Mouse (Mus musculus) A20 (cell line): ENCODE results near the gene Tead2.

ENCODE experiments used
- DNase-seq: peaks from one replicate; pipeline ENCODE4 v3.0.0-alpha.2; 2011; ENCODE audit warnings: low read depth, low spot score

Gene Tead2

GRCm38 (mm10) chr7:45191803-45192363 is 23.7 kb upstream of the Tead2 start:
- DNase-seq: no peak

GRCm38 (mm10) chr7:45192585-45193310 is 22.8 kb upstream of the Tead2 start:
- no peak for DNase-seq

- no peak for DNase-seq
Measured at GRCm38 (mm10) chr7:45193406-45193805, 22.1 kb upstream of the Tead2 start.

DNA sequence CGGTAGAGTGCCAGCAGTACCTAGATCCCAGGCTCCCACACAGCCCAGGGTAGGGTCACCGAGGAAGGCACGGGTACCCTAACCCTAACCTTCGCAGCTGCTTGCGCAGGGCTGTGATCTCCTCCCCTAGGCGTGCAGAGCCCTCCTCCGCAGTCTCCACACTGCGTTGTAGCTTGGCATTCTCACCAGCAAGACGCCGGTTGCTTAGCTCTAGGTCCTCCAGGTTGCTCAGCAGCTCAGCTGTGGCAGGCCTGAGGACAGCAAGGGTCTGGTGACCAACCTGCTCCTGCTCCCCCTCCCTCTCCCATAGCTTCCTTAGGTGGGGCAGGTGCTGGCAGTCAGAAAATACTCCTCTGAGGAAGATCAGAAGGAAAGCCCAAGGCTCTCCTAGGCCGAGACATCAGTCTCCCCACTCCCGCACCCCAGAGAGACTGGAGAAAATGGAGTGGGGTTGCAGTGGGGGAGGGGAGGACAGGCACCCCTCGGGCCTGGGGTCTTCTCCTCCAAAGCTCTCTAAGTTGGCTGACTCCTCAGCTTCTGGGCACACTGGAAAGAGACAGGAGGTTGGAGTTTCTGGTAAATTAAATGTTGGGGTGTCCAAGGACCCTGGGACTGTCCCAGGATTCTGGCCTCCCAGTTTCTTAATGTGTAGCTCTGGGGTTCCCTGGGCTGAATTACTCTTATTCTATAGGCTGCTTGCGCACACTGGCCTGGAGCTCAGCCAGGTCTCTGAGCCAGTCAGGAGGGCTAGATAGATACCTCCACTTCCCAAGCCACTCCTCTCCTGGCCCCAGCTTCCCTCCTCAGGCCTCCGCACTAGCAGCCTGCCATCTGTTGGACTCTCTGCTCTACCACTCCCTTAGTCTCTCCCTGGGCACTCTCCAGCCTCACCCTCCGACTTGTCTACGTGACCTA is 21.4 kb upstream of the Tead2 start:
- DNase-seq: no peak

- no peak for DNase-seq
Measured at GRCm38 (mm10) chr7:45195341-45196175, 20.0 kb upstream of the Tead2 start.

DNA sequence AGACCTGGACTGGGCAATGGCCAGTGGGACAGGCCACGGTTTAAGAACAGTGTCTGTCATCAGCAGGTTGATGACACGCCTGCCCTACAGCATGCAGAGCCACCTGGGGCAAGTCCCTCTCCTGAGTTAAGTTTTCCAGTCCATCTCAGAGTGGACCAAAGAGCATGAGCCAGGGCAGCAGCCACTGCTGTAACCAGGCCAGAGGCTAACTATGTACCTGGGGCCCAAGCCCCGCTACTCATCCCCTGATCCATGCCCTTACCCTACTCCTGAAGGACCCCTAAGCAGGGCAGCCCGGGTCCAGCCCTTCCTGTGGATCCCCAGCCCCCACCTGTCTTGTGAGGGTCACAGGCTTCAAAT is 19.4 kb upstream of the Tead2 start:
- no peak for DNase-seq

DNA sequence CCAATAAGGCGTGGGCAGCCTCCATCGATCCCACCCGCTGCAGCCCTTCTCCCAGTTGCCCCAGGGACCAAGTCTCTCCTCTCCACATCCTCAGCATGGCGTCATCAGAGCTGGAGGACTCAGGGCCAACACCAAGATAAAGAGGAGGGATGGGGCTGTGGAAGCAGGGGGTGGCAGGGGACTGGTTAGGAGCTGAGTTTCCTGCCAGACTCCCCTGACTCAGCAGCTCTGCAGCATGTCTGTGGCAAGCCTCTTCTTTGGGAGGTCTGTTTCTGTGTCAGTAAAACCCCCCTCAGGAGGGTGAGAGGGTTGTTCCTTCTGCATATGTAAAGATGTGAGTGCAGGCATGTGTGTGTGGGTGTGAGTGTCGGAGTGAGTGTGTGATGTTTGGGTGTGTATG is 18.6 kb upstream of the Tead2 start:
- DNase-seq: no peak

DNA sequence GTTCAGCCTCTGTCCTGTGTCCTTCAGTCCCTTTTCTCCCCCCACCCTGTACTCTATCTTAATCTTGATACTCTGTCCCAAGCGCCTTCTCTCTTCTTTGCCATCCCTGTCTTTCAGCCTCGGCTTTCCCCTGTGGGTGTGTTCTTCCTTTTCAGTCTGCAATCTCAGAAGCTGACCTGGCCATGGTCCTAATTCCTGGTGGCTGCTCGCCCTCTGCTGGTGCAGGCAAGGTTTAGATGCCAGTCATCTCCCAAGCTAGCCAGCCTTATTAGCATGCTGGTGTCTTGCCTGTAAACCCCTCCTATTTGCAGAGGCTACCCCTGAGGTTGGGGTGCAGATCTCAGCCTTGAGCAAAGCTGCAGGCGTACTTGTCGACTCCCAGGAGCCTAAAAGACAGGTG is 17.1 kb upstream of the Tead2 start:
- DNase-seq: peak; percentile 72

DNA sequence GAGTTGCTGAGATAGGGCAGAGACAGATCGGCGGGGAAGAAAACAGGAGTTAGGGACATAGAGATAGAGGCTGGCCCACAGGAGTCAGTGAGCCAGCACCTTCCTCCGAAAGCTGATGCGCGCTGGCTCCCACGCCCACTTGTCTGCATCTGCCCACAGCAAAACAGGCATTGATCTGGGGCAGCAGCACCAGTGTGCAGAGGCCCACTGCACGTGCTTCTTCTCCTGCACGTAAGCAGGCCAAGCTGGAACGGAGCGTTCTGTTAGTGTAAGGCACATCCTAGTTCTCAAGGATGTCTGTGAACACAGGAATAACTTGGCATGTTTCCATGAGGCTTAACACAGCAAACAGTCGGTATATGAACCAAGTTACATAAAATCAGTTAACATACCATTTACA is 16.6 kb upstream of the Tead2 start:
- DNase-seq: no peak

DNA sequence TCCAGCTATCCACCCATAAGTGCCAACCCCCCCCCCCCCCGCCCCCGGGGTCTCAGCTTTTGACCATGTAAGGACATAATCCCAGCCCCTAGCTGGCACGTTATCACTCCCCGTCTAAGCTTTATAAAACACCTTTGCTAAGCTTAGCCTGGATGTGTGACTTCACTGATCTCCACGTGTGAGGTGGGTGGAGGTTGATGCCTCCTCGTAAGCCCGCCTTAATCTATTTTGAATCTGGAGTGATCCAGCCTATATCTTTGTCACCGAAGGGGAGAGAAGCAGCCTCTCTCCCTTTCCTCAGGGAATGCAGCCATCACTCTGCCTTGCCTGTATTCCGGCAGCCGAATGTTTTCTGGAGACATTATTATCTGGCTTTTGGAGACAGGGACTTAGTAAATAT is 12.9 kb upstream of the Tead2 start:
- DNase-seq: no peak

DNA sequence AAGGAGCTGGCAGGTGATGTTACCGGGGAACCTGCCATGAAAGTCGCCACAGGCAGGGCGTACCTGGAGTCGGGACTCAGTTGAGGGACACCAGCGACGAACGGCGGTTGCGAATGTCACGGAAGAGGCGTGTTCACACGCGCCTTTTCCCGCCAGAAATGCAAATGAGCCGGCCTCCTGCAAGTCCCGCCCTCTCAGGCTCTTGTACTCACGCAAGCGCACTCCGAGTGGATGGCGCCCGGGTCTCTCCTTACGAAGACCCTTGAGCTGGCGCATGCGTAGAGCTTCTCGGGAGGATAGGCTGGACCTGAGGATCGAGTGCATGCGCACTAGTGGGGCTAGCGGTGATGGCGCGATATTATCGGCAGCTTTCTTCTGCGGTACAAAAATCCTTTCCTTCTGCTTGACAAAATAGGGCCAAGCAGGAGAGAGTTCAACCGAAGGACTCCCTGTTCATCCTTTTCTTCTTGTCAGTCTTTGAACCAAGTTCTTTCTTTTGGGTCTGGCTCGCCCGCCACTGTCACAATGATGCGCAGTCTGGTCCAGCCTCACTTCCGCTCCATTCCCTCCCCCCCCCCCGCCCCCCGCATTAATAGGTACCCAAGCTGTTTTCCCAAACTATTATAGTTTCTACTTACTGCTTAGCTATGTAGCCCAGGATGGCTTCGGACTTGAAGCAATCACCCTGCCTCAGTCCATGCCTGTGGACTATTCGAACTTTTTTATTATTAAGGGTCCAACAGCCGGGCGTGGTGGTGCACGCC is 11.0 kb upstream of the Tead2 start, which contains the start of gene Ccdc155:
TSS of gene Ccdc155 (minus strand) at position 513 of the 764 bp plus-strand sequence.
- DNase-seq: peak; percentile 99

GRCm38 (mm10) chr7:45208260-45208659 is 7.3 kb upstream of the Tead2 start:
- DNase-seq: peak; percentile 36

DNA sequence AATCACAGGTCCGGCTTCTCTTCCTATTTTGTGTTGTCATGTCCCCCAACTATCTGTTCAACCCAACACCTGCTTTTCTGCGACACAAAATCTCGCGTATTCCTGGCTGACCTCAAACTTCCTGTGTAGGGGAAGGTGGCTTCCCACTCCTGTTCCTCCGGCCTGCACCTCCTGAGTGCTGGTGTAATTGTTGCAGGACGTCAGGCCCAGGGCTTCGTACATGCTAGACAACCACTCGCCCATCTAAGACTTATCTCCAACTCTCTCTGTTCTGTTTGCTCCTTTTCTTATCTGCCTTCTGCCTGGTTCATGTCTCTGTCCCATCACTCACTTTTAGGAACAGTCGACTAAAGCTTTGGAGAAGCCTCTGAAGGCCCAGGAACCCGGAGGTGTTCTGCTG is 4.5 kb upstream of the Tead2 start:
- DNase-seq: no peak

- DNase-seq: peak; percentile 76
Measured at GRCm38 (mm10) chr7:45211851-45212251, 3.7 kb upstream of the Tead2 start, which contains the start of gene Dkkl1. Gene Dkkl1 (minus strand): TSS chr7:45212147.

- peak; percentile 43 for DNase-seq
Measured at GRCm38 (mm10) chr7:45212356-45212755, 3.2 kb upstream of the Tead2 start.

DNA sequence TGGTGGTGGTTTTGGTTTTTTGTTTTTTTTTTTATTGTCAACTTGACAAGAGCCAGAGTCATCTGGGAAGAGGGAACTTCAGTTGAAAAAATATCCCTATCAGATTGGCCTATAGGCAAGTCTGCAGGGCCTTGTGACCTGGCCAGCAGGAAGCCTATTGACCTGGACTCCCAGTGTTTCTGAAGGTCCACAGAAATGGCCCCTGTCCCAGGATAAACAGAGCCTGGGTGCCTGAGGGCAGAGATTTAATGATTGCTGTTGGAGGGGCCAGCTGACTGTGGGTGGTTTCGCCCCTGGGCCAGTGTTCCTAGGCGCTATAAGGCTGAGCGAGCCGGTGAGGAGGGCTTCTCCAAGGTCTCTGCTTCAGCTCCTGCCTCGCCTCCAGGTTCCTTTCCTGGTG is 1.8 kb upstream of the Tead2 start:
- no peak for DNase-seq

DNA sequence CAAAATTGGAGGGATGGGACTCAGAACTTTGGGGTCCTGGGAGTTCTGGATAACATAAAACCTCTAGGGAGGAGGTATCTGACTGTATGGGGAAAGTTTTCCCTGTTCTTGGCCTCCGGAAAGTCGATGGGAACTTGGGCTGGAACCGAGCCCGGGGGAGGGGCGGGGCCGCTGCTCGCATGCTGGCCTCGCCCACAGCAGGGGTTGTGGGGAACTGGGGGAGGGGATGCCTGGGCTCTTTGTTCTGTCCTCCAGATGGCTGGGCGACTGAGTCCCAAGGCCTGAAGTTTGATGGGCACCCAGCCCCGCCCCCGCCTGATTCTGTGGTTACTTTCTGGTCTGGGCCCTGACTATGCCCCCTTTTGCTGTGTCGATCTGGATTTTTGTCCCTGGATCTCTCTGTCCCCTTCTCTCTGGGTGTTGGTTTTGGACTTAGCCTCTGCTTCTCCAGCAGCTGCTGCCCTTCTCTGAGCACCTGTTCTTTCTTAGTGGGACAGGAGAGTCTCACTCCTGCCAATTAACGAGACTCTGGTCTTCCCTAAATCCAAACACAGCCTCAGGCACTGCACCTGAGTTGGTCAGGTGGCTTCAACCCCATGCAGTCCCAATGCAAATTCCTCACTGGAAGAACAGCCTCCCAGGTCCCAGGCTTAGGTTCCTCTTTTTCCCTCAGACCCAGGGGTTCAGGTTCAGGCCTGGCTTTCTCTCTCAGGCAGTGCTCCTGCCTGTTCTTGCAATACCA is 1.1 kb downstream of the Tead2 start:
- DNase-seq: no peak

- DNase-seq: peak; percentile 88
Measured at GRCm38 (mm10) chr7:45221680-45222079, 6.1 kb downstream of the Tead2 start.

DNA sequence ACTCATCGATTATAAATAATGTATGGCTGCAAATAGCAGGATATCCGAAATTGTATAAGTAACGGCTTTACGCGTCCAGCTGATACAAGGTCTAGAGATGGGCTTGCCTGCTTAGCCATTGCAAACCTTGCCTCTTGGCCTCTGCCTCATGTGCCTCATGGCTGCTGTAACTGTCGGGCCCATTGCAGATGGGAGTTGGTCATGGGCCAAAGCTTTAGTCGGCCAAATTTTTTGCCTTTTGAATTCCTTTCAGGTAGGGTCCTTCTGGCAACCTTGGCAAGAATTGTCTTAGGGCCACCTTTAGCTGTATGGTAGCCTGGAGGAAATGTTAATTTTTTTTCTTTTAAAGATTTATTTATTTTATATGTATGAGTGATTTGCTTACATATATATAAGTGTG is 9.3 kb downstream of the Tead2 start:
- DNase-seq: no peak

DNA sequence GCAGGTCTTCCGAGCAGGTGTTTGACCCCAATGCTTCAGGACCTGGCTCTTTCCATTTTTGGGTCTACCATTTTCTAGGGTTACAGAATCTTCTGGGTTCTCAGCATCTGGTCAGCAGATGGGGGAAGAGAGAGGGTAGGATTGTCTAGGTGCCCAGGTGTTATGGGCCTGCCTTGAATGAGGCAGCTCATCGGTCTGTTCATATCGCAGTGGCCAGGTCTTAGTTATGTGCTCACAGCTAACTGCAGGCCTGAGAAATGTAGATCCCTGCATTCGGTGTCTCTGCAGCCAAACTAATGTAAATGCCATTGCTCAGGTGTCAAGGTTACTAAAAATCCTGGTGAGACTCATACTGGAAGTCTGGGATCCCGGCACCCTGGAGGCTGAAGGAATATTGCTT is 10.9 kb downstream of the Tead2 start:
- no peak for DNase-seq
